Mouse (Mus musculus) telencephalon, adult 2 months (tissue): Measurements from ENCODE around the gene Irf8.
"Not testable (repeated sequence)": the region's sequence is repeated elsewhere in the genome, so short reads cannot be mapped to it uniquely, and the experiment has no call there.

Source experiments
- DNase-seq: peaks from one replicate; pipeline ENCODE4 v3.0.0-alpha.2; 2011; ENCODE audit warnings: low read depth, low spot score

Irf8 gene

DNA sequence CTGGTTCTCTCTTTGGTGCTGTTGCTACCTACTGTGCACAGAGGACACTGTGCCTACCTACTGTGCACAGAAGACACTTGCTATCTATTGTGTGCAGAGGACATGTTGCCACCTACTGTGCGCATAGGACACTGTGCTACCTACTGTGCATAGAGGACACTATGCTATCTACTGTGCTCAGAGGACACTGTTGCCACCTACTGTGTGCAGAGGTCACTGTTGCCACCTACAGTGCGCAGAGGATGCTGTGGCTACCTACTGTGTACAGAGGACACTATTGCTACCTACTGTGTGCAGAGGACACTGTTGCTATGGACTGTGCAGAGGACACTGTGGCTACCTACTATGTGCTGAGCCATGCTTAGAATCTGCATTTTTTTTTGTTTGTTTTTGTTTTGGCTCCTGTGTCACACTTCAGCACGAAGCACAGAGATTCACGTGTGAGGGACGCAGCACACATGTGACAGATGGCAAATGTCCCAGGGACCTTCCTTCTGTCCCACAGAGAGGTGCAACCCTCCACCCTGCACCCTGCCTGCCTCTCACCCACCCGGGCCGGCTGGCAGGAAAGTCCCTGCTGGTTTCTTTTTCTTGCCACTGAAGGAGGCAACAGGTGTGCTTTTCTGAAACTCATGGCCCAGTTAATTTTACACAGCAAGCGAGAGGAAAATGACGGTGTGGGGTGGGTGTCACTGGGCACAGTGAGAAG is 61.0 kb downstream of the Irf8 start:
- no peak for DNase-seq

DNA sequence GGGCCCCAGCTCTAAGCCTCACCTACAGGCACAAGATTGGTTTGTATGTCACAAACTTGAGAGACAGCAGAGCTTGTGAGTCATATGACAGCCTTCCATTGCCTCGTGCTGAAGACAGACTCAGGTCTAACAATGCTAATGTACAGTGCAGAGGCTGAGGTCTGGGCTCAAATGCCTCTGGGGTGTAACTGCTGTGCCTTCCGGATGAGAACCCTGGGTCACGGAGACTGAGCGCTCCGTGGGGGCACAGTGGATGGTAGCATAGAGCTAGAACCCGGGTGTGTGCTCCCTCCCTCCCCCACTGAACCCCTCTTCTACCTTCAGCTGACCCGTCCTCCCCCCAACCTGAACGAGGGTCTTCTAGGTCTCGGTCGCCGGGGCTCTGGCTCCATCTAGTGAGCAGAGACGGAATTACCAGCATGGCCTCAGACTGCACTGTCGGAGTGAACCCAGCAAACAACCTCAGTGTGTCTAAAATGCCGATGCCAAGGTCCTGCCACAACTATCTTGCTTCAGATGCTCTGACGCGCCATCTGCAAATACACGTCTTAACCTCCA is 64.2 kb downstream of the Irf8 start:
- no peak for DNase-seq

DNA sequence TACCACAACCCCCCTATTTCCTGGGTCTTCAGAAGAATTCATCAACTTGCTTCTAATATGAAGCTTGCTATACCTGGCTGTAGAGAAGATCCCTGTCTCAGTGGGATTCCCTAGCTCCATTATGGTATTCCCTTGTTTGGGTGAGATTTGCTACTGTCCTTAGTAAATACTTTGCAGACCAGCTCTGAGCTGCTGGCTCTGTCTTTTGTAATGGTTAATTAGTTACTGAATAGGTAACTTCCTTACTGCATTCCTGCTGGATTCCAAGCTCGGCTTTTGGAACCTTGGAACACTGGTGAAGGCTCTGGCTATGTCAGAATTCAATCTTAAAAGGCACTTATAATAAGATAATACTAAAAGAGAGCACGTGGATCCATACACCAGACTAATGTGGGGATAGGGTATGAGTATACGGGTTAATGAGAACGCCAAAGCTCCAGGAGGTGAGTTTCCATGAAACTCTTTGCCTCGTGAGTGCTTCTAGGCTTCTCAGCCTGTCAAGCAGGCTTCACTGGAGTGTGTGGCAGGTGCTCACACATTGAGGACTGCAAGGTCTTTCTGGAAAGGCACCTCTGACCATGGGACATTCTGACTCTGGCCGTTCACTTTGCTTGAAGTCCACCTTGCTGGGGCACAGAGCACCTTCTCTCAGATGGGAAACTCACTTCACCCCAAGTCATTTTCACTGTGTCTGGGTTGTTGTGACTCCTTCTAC is 67.7 kb downstream of the Irf8 start:
- not testable (repeated sequence) for DNase-seq

- DNase-seq, result no peak
These were observed 68.6 kb downstream of the Irf8 start for GRCm38 (mm10) chr8:120804741-120805140.
